Mouse (Mus musculus) ES-E14 (cell line): ENCODE measurements around the gene Ep400.

Experiments
- CHD2 ChIP-seq: IDR thresholded peaks from 2 replicates; pipeline ENCODE4 v1.6.1; 2014; ENCODE audit warnings: mild to moderate bottlenecking, low read depth, low read length, inconsistent platforms
- HCFC1 ChIP-seq: IDR thresholded peaks from 2 replicates; pipeline ENCODE4 v1.6.1; 2012; ENCODE audit warnings: low read length, inconsistent platforms, borderline replicate concordance; ENCODE audit not compliant: insufficient read depth
- MAFK ChIP-seq: IDR thresholded peaks from 2 replicates; pipeline ENCODE4 v1.6.1; 2014; ENCODE audit warnings: mild to moderate bottlenecking, low read depth, low read length, inconsistent platforms; ENCODE audit not compliant: insufficient read depth
- ZC3H11A ChIP-seq: IDR thresholded peaks from 2 replicates; pipeline ENCODE4 v1.6.1; 2012; ENCODE audit warnings: low read depth, mild to moderate bottlenecking, inconsistent platforms, low read length, borderline replicate concordance

GRCm38 (mm10) chr5:110704004-110704403, 66.5 kb downstream of the Ep400 start:
- no peak for TF ChIP-seq CHD2
- TF ChIP-seq HCFC1 = no peak
- TF ChIP-seq MAFK = no peak
- no peak for TF ChIP-seq ZC3H11A
